Mouse (Mus musculus) CD4-positive, CD25-positive, alpha-beta regulatory T cell, adult 4 months (primary cell): ENCODE data around the gene Krcc1. TPM values are rescaled to one million over a fixed set of nuclear protein-coding genes. Genes with fewer than 3 reads are reported as not detected.

Experiments used
- ATAC-seq: one replicate; pipeline ENCODE4 v1.8.0; 2017
- polyA plus RNA-seq, 2 experiments: library from polyadenylated mRNA; unstranded; fragments of 100-300 nt; shearing (Covaris generic); gene quantifications; one replicate each; pipeline ENCODE4 v1.2.1; 2017

The Krcc1 gene
- polyA plus RNA-seq, result 100 to 1,000 TPM in 1 of 2 experiments, 10 to 100 TPM in 1; 85.1 to 101 TPM

DNA sequence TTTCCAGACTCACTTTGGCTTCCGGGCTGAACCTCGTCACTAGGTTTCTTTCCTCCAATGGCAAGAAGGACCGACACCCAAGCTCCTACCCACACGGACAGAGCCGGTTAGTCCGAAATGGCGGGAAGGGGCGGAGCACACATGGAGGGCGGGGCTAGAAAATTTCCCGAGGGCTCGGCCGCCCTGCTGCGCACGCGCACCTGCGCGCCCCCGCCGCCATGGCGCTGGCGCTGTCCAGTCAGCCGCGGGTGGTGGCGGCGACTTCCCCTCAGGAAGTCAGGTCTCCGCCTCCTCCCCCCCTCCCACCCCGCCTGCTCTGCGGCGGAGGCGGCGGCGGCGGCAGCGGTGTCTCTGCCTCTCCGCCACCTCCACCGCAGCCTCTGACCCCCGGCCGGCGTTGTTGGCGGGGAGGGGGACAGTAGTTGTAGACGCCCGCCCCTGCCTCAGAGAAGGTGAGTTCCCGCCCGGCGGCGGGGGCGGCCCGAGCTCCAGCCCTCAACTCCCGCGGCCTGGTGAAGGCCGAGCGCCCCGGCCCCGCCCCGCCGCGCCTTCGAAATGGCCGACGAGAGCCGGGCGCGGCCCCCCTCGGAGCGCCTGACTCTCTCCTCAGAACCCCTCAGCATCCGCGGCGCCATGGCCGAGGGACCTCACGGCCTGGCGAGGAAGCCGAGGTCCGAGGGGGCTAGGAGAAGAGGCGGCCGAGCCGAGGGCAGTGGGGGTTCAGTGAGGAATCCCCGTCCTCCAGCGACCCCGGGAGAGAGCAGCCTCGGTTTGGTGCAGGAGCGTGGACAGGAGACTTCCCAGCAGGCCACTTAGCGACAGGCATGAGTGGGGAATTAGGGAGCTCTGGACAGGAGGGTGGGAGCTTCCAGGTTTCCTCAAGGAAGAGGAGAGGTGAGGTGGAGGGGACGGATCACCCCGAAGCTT is at the start of gene Krcc1:
Gene Krcc1 (plus strand): TSS at position 289 of the 927 bp plus-strand sequence.
- ATAC-seq, result peak; percentile 89

DNA sequence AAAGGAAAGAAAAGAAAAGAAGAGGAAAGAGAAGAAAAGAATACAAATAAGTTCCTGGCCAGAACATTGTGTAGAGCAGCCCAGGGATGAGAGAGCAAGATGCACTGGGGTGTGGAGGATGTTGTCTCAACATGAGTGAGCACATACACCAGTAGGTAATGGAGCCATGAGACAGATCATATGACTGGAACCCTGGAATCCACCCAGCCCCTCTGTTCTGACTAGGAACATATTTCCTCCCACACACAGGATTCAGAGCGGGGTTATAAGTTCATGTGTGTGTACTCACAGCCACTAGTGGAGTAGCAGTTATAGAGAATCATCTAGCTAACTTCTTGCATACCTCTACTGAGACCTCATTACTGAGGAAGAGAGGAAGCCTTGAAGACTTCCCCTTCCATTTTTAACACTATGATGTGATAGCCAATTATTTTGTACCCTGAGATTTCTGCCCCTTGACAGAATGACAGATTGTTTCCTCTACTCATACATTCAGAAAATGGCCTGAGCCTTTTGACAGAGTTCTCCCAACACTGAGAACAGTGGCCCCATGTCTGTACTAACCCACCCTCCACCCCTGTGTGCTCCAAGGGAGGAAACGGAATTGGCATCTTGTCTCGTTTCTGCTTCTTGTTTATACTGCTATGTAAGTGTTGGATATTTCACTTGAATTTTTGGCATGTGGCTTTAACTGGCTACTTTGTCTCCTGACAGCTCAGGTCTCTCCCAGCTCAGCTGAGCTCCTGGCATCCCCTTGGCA is 47.1 kb upstream of the Krcc1 start:
- no peak for ATAC-seq

DNA sequence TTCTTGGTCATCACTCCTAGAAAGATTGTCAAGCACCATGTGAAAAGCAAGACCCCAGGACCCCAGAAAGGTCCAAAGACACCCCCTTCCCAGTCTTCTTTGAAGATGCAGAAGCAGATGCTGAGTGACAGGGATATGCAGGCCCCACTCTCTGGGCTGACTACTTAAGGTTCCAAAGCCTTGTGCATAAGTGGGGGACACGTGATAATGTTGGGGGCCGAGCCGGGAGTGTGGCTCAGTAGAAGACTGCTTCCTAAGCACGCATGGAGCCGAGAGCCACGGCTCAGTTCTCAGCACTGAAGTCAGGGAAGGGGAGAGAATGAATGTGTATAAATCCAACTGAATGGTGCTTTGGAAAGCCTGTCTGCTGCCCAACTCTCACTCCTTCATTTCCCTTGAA is 44.9 kb upstream of the Krcc1 start:
- ATAC-seq, result no peak

DNA sequence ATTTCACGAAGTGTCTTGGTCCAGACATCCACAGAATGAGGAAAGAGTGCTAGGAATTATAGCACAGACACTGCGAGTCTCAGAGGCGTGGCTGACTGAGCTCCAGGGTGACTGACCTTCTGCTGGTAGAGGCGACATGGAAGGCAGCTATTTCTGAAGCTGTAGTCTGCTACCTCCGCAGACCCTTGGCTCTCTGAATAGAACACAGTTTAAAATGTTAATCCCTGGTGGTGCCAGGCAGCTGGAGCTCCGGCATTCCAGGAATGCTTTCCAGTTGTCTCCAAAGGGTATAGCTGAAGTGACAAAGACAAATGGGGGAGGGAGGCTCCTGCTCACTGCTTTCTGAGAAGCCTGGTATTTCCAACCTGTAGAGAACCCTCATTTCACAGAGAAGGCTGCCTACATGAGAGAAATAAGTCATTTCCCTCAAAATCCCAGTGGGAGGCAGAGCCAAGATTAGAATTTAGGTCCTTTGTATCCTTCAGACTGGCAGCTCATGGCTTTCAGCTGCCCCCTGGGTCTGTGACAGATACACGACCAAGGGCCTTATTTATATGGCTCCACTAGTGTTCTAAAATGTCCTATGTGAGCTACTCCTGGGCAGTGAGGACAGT is 44.2 kb upstream of the Krcc1 start:
- no peak for ATAC-seq

DNA sequence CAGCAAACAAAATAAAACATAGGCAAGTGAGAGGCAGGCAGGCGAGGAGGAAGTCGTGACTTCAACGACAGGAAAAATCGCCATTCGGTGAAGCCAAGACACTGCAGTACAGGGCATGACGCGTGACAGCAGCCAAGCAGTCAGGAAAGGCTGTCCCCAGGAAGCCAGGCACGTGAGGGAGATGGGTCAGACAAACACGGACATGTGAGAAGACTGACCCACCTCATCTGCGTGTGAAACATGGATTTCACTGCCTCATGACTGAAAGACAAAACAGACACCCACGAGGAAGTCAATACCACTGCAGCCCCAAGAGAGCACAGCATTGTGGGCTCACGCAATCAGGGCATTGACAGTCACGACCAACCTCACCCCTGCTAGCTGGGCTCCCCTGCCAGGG is 36.4 kb upstream of the Krcc1 start:
- ATAC-seq, result no peak

DNA sequence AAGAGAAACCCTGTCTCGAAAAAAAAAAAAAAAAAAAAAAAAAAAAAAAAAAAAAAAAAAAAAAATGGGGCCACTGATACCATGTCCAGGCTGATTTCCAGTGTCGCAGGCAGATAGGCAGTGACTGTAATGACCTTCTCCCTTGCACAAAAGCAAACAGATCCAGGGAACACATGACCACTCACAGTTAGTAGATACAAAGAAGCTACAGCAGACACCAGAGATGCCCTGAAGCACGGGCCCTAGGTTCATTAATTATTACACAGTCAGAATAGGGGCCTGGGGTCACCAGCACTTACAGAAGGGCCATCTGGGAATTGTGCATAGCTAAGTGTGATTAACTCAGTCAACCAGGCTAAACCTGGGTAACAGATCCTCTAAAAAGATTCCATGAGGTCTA is 35.5 kb upstream of the Krcc1 start:
- ATAC-seq, result no peak

DNA sequence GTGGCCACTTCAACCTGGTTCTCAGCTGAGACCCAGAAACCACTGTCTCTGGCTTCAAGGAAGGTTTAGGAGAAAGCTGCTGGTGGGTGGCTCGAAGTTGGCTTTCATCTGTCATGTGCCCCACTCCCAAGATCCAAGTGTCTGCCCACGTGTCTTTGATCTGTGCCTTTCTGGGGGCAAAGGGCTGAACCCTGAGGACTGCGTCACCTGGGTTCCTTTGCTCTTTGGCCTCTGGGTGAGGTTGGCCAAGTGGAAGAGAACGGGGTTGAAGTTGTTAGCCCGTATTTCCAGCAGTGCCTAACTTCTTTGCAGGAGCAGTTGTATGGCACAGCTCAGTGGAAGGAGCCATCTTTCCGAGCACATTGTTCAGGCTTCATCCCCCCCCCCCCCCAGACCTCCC is 35.0 kb upstream of the Krcc1 start:
- ATAC-seq, result no peak

DNA sequence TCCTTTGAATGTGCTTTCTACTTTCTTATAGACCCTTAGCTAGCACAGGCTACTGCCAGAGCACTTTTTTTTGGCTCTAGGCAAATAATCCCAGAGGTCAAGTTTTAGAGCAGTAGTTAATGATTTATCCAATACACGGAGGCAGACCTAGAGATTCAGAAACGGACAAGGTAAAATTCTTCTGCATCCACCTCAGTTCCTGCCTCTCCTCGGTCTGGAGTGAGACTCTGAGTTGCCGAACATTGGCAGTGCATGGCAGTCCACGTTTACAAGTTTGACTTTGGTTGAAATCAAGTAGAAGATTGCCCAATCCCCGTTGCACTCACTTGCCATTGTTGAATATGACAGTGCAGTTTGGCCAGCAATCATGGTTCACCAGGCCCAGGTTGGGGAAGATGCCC is 34.4 kb upstream of the Krcc1 start:
- ATAC-seq, result no peak

DNA sequence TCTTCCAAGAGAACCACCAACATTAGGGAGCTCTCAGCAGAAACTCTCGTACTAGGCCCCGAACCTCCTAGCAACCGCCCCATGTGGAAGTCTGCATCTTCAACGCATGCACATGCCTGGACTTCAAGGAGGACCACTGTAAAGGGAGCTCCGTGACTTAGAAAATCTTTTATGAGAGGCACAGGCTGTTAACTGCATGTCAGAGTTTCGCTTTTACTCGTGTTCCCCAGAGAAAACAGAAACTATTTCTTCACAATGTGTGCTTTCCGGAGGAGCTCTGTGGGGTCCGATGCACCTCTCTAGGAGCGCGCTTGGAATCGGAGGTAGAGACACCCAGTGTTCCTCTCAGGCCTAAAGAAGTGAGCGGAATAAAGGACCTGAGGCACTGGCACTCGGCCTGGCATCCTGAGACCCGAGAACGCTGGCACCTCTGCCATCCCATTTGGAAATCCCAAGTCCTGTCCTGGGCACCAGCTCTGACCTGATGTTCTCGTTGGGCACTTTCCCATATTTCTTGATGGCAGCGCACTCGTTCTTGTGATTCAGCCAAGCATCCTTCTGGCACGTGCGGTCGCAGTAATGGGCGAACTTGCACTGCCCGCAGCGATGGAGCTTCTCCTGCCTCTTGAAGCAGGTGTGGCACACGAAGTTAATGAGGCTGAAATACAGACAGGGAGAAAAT is 32.3 kb upstream of the Krcc1 start:
- no peak for ATAC-seq

DNA sequence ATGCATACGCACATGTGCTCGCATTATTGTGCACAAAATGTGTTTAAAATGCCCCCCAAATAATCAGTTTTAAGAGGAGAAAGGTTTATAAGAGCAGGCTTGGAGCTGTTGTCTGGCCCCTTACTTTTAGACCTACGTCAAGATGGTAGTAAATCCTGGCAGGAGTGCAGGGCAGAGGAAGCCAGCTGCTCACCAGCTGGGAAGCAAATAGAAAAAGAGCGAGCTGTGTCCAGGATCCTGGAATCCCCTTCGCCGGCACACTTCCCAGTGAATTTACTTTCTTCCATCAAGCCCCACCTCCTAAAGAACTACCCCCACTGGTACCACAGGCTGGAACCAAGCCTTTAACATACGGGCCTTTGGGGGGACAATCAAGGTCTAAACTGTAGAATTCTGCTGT is 30.6 kb upstream of the Krcc1 start:
- ATAC-seq, result no peak

DNA sequence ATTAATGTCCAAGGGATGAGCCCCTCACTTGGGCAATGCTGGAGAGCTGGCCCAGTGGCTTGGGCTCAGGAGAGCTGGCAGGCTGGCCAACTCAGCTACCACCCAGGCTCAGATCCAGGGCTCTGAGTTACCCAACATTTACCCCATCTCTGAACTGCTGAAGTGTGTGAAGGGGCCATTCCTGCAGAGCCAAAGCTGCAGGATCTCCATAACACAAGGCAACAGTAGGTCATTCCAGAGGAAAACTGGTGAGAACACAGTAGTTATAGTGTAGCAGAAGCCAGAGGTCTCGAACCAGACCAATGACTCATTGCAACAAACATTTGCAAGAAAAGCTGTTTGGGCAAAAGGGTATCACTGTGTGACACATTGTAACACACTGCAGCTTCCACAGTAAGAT is 28.7 kb upstream of the Krcc1 start:
- no peak for ATAC-seq

DNA sequence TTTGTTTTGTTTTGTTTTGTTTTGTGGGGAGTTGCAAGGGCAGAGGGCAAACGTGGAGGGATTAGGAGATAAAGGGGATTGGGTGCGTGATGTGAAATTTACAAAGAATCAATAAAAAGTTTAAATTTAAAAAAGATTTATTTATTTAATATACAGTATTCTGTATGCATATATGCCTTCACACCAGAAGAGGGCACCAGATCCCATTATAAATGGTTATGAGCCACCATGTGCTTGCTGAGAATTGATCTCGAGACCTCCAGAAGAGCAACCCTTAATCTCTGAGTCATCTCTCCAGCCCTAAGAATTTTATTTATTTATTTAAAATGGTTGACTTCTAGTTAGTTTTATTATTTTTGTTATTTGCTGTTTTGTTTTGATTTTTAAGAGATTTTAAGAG is 28.2 kb upstream of the Krcc1 start:
- ATAC-seq, result no peak

DNA sequence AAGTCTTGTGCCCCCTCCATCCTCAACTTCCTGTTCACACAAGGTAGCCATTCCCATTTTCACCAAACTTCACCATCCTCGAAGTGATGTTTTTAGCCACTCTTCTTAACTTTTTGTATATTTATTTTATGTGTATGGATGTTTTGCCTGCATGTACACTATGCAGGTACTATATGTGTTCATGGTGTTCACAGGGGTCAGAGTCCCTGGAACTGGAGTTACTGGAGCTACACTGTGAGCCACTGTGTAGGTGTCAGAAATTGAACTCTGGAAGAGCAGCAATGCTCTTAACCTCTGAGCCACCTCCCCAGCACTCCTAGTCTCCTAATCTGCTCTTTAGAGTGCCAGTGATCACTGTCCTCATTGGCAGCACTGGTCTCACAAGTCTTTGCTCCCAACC is 23.1 kb upstream of the Krcc1 start:
- no peak for ATAC-seq

DNA sequence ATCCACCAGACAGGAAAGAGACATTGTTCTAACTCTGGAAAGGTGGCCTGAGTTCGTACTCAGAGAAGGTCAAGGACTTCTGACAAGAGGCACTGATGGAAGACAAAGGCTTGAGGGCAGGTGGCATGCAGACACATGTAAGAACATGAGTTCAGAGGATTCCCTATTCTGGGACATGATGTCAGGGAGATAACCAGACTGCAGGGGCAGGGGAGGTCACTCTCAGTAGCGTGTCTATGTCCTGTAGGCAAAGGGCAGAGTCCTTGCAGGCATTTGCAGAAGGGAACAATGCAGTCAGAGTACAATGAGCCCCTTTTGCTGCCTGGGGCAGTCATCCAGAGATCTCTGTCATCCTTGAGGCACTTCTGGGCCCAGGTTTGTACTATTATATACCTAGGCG is 21.9 kb upstream of the Krcc1 start:
- ATAC-seq, result no peak

DNA sequence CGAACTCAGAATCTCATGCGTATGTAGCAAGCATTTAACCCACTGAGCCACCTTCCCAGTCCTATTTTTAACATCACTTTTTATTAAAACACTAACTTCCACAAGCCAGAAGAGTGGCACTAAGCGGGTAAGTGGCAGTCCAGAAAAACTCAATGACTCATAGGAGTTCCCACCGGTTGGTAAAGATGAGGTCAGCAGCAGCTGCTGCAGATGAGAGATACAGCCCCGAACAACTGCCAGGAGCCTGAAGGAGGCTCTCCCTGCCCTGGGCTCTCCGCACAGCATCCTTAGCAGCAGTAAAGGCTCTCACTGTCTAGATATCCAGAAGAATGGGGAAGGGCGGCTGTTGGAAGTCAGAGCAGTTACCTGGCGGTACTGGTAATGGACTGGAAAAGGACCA is 20.5 kb upstream of the Krcc1 start:
- ATAC-seq, result no peak

DNA sequence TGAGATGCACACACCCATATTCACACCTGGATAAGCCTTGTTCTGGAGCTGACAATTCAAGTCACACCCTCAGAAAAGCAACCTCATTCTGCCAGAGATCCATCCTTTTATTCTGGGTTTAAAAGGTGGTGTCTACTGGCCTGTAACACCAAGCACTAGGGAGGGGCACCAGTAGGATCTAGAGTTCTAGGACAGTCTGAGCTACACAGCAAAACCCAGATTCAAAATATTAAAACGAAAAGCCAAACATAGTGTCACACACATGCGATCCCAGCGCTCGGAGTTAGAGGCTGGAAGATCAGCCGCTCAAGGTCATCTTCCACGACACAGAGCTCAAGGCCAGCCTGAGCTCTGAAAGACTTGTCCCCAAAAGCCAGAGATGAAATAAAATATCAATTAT is 17.0 kb upstream of the Krcc1 start:
- no peak for ATAC-seq

DNA sequence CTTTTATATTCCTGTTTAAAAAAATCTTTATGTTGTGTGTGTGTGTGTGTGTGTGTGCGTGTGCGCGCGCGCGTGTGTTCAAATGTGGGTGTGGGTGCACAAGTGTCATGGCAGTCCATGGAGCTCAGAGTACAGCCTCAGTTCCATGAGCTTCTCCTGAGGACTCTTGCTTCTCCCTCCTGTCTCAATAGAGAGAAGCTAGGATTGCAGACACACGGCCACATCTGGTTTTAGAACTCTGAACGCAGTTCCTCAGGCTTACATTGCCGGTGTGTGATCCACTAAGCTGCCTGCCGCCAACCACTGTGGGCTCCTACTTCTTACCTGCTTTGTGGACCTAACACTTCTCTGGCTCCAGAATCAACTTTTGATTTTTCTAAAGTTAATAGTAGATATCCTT is 15.3 kb upstream of the Krcc1 start:
- no peak for ATAC-seq

DNA sequence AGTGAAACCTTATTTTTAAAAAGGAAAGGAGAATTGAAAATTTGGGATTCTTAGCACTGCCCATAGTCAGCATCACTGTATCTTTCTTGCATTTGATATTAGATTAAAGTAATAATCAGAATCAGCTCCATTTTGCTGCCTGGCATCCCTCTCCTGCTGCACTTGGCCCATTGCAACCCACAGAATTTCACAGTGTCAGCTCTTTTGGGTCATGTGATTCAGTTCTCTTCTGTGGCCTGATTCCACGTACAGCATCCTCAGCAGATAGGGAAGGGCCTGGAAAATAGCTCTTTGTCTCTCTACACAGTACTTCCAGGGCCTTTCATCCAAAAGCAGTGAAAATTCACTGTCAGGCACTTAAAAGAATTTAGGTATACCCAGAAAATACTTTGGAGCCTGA is 14.1 kb upstream of the Krcc1 start:
- no peak for ATAC-seq

DNA sequence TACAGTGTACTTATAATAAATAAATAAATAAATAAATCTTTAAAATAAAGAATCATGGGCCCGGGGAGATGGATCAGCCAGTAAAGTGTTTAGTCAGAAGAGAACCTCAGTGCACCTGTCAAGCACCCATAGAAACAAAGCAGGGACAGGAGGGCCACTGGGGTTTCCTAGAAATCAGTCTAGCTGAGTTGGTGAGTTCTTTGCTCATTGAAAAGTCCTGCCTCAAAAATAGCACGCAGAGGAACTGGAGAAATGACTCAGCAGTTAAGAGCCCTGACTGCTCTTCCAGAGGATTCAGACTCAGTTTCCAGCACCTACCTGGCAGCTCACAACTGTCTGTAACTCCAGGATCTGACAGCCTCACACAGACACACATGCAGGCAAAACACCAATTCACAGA is 12.9 kb upstream of the Krcc1 start:
- no peak for ATAC-seq

DNA sequence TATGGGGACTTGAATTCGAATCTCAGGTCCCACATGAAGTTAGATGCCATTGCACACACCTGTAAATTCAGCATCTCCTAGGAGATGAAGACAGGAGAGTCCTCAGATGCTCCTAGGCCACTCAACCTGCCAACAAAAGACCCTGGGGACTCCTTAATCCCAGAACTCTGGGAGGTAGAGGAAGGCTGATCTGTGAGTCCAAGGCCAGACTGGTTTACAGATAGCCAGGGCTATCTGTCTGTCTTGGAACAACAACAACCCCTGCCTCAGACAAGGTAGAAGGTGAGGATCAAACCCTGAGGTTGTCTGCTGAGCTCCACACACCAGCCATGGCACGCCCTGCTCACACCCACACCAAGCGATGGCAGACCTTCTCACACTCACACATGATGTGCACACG is 12.3 kb upstream of the Krcc1 start:
- no peak for ATAC-seq

DNA sequence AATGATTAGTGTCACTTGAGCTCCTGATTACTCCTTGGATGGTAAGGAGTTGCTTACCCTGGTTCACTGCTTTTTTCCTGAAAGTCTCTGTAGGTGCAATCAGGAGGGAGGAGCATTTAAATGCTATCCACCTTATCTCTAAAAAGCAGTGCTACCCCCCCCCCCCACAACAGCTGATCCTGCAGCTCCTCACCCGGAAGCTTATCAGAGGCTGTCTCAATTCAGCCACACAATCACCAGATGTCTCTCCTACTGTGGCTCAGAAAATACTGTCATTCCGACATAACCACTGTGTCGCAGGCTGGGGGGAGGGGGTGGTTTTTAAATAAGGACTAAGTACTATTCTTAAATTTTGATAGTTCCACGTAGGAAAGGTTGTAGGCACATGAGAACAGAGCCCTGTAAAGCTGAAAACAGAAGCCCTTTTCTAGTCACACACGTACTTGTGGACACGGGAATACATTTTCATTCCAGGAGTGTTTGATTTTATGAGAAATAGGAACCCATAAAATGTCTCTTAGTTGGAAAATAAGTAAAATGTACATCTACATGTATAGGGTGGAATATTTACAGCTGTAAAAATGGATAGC is 11.3 kb upstream of the Krcc1 start:
- no peak for ATAC-seq

DNA sequence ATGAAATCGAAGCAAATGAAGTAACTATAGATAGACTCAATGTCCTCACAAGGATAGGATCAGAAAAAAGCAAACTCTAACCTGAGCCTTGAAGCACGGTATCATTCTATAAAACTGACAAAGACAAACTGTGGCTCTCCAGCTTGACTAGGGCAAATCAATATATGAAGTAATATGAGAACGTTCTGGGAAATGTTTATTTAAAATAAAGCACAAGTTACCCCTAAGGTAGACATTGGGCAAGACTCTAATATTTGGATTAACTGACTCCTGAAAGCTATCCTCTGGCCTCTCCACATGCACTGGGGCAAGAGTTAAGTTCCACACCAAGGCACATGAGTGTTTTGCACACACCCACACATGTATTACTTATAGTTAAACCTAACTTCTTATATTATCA is 10.4 kb upstream of the Krcc1 start:
- ATAC-seq, result no peak
